Mouse (Mus musculus): ENCODE data around the gene Tmem63b.

DNA sequence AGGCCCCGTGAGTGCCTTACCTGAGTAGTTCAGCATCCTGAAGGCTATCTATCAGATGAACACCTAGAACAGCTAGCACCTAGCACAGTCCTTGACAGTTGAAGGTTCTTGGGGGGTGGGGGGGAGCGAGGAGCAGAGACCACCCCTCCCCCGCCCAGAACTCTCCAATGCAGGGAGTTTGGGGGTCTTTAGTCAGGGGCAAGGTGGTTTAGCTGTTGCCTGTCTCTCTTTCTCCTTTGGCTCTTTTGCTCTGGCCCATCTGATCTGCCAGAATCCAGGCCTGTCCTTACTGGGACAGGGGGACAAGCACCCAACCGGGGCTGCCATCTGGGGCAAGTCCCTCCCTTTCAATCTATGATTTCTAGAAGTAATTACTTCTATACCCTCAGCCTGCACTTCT lies 27.5 kb downstream of the Tmem63b start, which contains the start of gene Capn11:
- TF ChIP-seq CTCF (IDR thresholded peaks at IDR 0.05; ENCODE audit: low read depth, low read length) (no peak), POLR2A (IDR thresholded peaks at IDR 0.05; ENCODE audit: extremely low read depth, insufficient read depth, low read length) (no peak)

Measured in liver, adult 2 months (tissue).